Mouse (Mus musculus): ENCODE data around the gene Ankrd34a.

DNA sequence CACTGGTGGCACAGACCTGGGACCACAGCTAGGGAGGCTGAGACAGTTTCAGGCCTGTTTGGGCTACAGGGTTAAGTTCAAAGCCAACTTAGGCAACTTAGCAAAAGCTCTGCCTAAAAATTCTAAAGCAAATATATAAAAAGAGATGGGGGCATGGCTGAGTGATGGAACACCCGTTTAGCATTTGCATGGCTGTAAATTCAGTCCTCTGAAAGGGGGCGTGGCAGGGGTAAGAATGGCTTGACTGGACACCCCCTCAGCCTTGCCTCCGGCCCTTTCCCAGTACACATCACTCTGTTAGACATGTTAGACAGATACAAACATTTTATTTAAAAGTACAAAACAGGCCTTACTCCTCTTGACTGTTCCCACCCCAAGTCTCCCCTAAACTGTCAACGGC lies 18.9 kb upstream of the Ankrd34a start:
- TF ChIP-seq CTCF (IDR thresholded peaks at IDR 0.05; ENCODE audit: extremely low read depth, insufficient read length, insufficient replicate concordance, low read depth, low read length) (no peak), POLR2A (IDR thresholded peaks at IDR 0.05; ENCODE audit: low read depth, low read length) (no peak)

All from small intestine, adult 2 months (tissue).